8 mouse cellular contexts compared by ENCODE assay signal in the genomic region with DNA sequence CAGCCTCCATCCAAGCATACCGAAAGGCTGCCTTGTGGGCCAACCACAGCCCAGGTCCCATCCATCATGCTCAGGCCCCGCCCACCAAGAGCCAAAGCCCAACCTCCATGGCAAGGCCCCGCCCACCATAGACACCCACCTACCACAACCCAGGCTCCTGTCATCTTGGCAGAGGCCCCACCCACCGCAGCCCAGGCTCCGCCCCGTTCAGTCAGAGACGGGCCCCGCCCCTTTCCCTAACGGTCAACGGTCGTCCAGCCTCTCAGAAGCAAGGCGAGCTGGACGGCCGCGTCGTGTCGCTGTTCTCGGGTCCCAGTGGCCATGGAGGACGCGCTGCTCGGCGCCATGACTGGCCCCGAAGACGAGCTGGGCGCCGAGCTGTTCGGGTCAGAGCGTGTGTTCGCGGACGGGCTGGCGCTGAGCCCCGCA. TPM values are rescaled to one million over a fixed set of nuclear protein-coding genes. Genes with fewer than 3 reads are reported as not detected.
DNase-seq lines count a peak whose midpoint lies in the region; ATAC-seq lines count a peak whose summit lies in the region.

A gene (plus strand): TSS at position 229 of the 429 bp plus-strand sequence.

- peak; percentile 91 for ATAC-seq in hindbrain, embryonic 13.5 days (ENCODE audit: low FRiP score)

- H3K27me3 ChIP-seq in hindbrain, embryonic 13.5 days: 0 out of 2 replicates have a peak, but pooled peaks cover 22% of the 10 kb centered on the region

- WGBS in hindbrain, embryonic 13.5 days: 1% methylated on average over 33 of the region's 33 CpGs

- H3K4me3 ChIP-seq in hindbrain, embryonic 13.5 days: peak within 1 kb of the TSS; percentile 49

- DNase-seq in T-cell, adult 2 months (ENCODE audit: low spot score): peak; percentile 85
- peak; percentile 31 to 56 for DNase-seq in cerebellum, postnatal 36 days
- DNase-seq in frontal cortex, postnatal 25 days (ENCODE audit: low spot score in 2 of 2): peak; percentile 56 to 57
- DNase-seq in layer of hippocampus, postnatal 25 days (ENCODE audit: extremely low spot score in 1 of 2, low spot score in 1 of 2): peak; percentile 50 to 56
- peak; percentile 96 for DNase-seq in lung, postnatal 10 days
- peak; percentile 84 for DNase-seq in ovary, postnatal 36 days (ENCODE audit: low spot score)
- peak; percentile 87 for DNase-seq in thymus, postnatal 14 days

- H3K9me3 ChIP-seq in hindbrain, embryonic 13.5 days: 0 out of 2 replicates have a peak, but pooled peaks cover 3% of the 10 kb centered on the region

- H3K4me2 ChIP-seq in hindbrain, embryonic 13.5 days: peak within 1 kb of the TSS; percentile 78

- H3K4me1 ChIP-seq in hindbrain, embryonic 13.5 days (replicated peaks): peaks cover 8% of the 10 kb centered on the region; the same call in 1 of the 2 replicates

- H3K9ac ChIP-seq in hindbrain, embryonic 13.5 days: peak within 1 kb of the TSS; percentile 71

- peak within 1 kb of the TSS; percentile 30; the same call in 1 of the 2 replicates for H3K27ac ChIP-seq in hindbrain, embryonic 13.5 days

- H3K36me3 ChIP-seq in hindbrain, embryonic 13.5 days: 0 out of 2 replicates have a peak, but pooled peaks cover 6% of the 10 kb centered on the region

RNA-seq across cellular contexts. Expression of the gene that starts here (rescaled TPM):
- polyA plus RNA-seq in hindbrain, embryonic 13.5 days (2015; fragmentation: Nextera tagmentation; extraction: Ambion mirVana): 0.28 and 0.42 TPM in 2 replicates
- under 1 TPM; 0.25 to 0.59 TPM for total RNA-seq in layer of hippocampus, postnatal 25 days (2021)

Comparison
In these comparisons a context has a peak if more than half of its experiments do, and no peak if none do; other contexts are left out.
1. Peak in every context shown above with its lines: DNase-seq, ATAC-seq, H3K4me3 ChIP-seq and H3K27ac ChIP-seq.
2. Peak in ATAC-seq, H3K4me3 ChIP-seq, H3K27ac ChIP-seq, H3K9ac ChIP-seq and H3K4me2 ChIP-seq in hindbrain, embryonic 13.5 days; RNA of the gene not detected or under 1 TPM.
3. Peak in DNase-seq in layer of hippocampus, postnatal 25 days; RNA of the gene not detected or under 1 TPM.
4. DNase-seq: peak in every context shown above with its lines; median percentile 96 in lung, postnatal 10 days; 87 in thymus, postnatal 14 days; 85 in T-cell, adult 2 months; 84 in ovary, postnatal 36 days; 56 in frontal cortex, postnatal 25 days; 53 in layer of hippocampus, postnatal 25 days; 44 in cerebellum, postnatal 36 days.